Mouse (Mus musculus) lung, adult 18-20 months (tissue): ENCODE data around the gene Asic2.
"Not testable (repeated sequence)": the region's sequence is repeated elsewhere in the genome, so short reads cannot be mapped to it uniquely, and the experiment has no call there.

Source experiments
- DNase-seq, 2 experiments: peaks; one replicate each; pipeline ENCODE4 v3.0.0; 2022; ENCODE audit warnings: mixed read lengths in 2 of 2

Gene Asic2

DNA sequence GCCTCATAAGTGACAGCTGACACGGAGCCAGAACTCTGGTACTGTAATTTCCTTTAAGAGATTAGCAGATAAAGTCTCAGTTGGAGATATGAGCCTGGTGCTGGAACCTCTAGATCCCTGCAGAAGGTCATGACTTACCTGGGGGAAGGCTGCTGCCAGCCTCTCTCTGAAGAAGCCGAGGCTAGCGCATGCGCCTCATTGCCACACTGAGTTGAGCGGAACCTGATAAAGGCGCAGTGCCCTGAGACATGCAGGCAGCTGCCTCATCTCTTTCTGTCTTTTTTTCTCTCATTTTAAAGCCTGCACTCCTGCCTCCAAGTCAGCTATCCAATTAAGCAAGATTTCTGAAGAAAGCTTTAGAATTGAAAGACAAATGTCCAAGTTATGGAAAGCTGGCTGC lies 551.9 kb downstream of the Asic2 start:
- no peak for DNase-seq

DNA sequence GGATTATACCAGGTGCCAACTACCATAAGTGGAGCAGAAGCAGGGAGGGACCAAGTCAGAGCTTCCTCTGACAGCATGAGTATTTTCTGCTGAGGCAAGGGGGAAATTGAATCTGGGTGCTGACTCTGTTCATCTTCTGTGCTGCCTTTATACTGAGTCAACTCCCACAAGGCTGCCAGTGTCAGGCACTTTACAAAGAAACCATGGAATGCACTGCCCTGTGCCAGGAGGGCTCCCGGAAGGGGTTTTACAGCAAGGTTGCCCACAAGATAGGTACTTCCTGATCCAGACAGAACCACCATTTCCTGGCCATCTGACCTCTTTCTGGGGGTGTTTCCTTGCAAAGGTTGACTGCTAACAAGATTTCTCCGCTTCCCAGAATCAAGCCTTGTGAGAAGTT lies 553.7 kb downstream of the Asic2 start:
- no peak for DNase-seq

DNA sequence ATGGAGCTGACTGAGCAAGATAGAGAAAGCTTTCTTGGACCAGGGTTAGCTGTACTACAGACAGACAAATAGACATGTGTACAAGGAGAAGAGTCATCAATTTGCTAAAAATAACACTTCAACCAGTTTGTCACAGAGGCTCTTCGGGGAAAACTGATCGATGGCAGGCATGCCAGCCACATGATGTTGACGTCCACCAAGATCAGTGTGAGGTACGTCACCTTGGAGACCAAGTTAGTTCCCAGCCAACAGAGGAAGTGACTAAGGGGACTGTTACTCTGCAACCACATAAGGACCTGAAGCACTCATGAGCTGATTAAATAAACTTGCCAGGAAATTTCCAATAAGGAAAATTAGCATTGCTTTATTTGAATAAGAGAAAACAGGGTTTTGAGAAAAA lies 557.0 kb downstream of the Asic2 start:
- DNase-seq = no peak

- DNase-seq = no peak
Observed at GRCm38 (mm10) chr11:81405951-81406350, 562.3 kb downstream of the Asic2 start.

GRCm38 (mm10) chr11:81402263-81402662 lies 566.0 kb downstream of the Asic2 start:
- peak; percentile 8 to 38 for DNase-seq

DNA sequence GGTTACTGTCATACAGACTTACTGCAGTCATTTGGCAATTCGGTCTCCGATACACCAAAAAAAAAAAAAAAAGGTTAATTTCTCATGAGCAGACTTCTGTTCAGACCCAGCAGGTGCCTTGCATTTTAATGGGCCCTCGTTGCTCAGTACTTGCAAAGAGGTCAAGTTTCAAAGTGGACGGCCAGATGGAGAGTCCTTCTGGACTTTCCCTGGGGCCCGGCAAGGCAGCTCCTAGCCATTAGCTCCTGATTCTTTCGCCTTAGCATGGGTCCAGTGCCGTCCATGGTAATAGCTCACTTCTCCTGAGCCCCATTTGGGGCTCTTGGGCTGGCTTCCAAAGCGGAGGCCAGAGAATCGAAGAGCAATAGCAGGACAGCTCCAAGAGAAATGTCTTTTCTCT lies 575.4 kb downstream of the Asic2 start:
- DNase-seq = no peak

DNA sequence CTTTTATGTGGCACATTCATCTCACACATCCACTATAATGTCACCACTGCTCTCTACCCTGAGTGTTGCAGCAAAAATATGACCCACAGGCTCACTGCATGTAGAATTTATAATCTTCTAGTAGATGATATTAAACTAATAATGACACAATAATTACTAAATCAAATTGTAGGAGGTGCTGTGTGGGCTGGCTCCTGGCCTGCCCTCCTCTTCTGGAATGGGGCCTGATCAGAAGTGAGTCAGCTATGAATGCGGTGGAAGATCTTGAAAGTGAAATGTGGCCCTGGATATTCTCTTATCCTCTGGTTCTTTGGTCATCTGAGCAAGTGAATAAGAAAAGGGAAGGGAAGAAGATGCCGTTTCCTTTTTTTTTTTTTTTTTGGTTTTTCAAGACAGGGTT lies 582.1 kb downstream of the Asic2 start:
- DNase-seq = no peak

DNA sequence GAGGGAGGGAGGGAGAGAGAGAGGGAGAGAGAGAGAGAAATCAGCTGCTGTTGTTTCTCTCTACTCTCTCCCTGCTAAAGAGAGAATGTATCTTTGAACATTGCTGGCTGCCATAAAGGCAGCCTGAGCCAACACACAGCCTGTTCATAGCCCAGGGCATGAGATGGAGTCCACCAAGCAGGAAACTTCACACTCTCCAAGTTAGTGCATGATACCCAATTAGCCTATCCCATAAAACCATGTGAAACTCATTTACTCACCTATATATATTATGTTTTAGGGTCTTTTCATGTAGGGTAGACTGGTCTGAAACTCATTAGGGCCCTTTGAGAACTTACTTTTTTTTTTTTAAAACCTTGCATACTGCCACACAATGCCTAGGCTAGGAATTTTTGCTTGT lies 582.7 kb downstream of the Asic2 start:
- no peak for DNase-seq

DNA sequence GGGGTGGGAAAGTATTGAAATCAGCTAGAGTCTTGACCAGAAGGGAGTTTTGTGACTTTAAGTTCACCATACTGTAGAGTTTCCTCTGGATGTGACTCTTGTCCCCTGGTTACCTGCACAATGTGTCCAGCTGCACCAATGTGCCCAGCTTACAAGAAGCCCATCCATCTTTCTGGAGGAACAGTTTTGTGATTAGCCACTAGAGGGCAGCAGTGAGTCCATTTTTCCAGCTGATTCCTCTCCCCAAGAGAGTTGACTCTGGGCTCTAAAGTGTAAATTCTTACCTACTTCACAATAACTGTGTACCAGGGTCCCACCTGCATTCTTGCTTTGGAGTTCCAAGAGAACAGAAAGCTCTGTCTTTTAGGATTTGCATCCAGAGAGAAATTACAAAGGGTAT lies 593.4 kb downstream of the Asic2 start:
- DNase-seq = peak; percentile 7 to 40

GRCm38 (mm10) chr11:81374003-81374710 lies 594.1 kb downstream of the Asic2 start:
- DNase-seq = no peak

- no peak for DNase-seq
Observed at GRCm38 (mm10) chr11:81371545-81371944, 596.7 kb downstream of the Asic2 start.

GRCm38 (mm10) chr11:81370426-81370810 lies 597.8 kb downstream of the Asic2 start:
- no peak for DNase-seq

DNA sequence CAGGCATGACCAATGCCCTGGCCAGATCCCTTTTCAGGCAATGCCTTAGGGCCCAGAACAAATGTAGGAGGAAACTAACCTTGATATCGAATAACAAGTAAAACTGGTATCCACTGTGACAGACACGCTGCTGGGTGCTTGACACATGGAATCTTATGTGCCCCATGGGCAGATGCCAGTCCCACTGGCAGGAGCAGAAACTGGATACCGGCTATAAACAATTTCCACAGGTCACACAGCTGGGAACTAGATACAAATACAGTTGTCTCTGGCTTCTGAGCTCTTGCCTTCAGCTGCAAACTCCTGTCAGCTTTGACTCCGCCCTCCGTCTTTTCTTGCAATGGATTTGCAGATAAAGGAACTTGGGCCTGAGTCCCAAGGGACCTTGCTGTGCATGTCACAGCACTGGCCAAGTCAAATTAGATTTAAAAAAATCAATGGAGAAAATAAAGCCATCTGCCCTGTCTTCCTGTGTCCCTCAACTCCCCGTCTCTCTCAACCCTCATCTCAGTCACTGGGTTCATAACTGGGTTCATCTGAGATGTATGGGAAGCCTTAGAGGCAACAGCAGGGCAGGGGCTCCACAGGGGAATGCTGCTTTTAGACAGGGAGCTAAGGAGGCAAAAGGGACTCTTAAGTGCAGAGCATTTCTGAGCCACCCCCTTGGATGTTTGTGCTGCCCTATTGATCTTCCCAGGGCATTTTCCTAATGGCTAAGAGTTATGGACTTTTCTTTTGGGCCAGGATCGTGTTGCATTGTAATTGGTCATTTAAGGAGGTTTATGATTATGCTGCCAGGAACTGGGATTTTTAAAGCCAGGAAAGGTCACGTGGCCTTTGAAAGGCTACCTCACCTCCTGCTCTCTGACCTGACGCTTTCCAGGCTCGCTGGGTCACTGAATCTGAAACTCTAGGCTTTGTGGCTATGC lies 598.5 kb downstream of the Asic2 start:
- DNase-seq = no peak

- DNase-seq = no peak
Observed at GRCm38 (mm10) chr11:81364442-81364841, 603.8 kb downstream of the Asic2 start.

- no peak for DNase-seq
Observed at GRCm38 (mm10) chr11:81362461-81362860, 605.8 kb downstream of the Asic2 start.

GRCm38 (mm10) chr11:81361040-81361439 lies 607.2 kb downstream of the Asic2 start:
- no peak for DNase-seq

GRCm38 (mm10) chr11:81350498-81350897 lies 617.8 kb downstream of the Asic2 start:
- DNase-seq = not testable (repeated sequence)

DNA sequence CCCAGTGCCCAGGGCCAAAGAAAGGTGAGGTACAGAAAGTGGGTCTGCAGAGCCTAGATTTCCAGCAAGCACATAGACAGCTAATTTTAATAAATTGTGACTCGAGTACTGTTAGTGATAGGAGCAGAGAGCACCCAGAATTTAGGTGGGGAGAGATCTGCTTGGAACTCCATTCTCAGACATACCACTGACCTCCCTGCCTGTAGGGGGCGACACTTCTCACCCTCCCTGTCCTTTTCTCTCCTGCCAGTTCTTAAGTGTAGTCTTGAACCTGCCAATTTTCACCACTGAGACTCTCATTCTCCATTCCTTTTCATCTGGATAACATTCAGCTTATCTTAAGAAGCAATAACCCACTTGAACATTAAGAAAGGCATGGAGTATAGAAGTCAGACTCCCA lies 636.3 kb downstream of the Asic2 start:
- no peak for DNase-seq

DNA sequence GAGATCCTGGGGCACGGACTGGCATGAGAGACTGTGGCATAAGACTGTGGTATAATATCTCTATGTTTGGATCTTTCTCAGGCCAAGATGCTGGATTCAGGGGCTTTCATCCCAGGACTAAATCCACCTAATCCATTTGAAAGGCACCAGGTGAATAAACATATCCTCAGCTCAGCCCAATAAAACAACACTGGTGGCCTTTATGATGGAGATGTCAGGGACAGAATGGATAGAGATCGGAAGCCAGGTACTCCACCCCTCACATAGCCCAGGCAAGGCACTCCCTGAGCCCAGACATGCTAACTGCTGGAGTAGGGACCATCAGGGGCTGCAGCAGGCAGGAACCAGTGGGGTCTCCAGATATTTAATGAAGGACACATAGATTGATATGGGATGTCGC lies 637.3 kb downstream of the Asic2 start:
- no peak for DNase-seq

DNA sequence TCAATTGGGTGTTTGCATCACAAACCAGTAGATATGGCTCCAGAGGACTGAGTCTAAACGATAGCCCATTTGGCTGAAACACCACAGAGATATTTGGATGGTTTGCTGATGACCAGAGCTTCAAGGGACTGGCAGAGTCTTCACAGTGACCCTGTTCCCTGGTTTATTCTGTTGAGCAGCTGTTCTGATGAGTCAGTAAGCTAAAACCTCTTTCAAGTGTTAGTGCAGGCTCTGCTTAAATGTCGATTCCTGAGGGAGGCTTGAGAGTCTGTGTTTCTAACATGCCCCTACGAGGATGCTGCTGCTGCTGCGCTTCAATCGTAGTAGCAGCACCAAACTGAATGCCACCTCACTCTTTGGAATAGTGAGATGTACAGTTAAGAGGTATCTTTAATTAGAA lies 640.2 kb downstream of the Asic2 start:
- DNase-seq = no peak

- DNase-seq = no peak
Observed at GRCm38 (mm10) chr11:81323146-81323545, 645.1 kb downstream of the Asic2 start.

- DNase-seq = no peak
Observed at GRCm38 (mm10) chr11:81322466-81322865, 645.8 kb downstream of the Asic2 start.

DNA sequence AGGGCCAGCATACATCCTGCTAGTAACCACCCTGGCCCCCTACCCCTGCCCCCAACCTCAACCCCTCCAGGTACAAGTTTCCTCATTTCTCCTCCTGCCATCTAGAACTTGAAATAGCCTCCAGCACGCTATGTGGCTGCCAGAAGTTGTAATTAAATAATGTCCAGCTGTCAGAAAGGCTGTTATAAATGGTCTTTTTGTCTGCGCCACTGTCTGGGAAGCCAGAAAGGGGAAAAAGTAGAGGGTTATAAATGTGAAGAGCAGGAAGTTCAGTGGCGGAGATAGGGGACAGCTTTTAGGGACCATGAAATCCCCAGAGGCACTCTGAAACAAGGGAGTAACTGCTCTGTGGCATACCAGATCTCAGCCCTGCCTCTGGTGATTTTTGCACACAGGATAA lies 678.2 kb downstream of the Asic2 start:
- DNase-seq = no peak

- no peak for DNase-seq
Observed at GRCm38 (mm10) chr11:81283185-81283584, 685.1 kb downstream of the Asic2 start.
